Mouse (Mus musculus): Measurements from ENCODE around the gene Rps17.

GRCm38 (mm10) chr7:81344544-81345446 is at the start of gene Rps17:
- peak; percentile 92 for TF ChIP-seq CTCF (IDR thresholded peaks at IDR 0.05; ENCODE audit: extremely low read depth, insufficient read length, insufficient replicate concordance, low read depth, low read length)
- TF ChIP-seq POLR2A (IDR thresholded peaks at IDR 0.05; ENCODE audit: low read depth, low read length) = peak; percentile 71
